Mouse (Mus musculus) olfactory bulb, adult 2 months (tissue): ENCODE measurements at regions not wholly inside any gene's neighbourhood (a gene's known extent, or its start where the extent isn't known, plus 50 kb on each side); places are given as distances from the start of the nearest gene placed in this dataset.

ENCODE experiments used
- CTCF ChIP-seq: fragments of 200-500 bp; IDR thresholded peaks from 2 replicates; pipeline ENCODE4 v1.5.1; 2012; ENCODE audit warnings: low read depth, mild to moderate bottlenecking, low read length, moderate library complexity; ENCODE audit not compliant: insufficient read depth
- POLR2A ChIP-seq: fragments of 200-500 bp; IDR thresholded peaks from 2 replicates; pipeline ENCODE4 v1.6.1; 2012; ENCODE audit warnings: mild to moderate bottlenecking, low read depth, low read length, moderate library complexity; ENCODE audit not compliant: insufficient read depth

DNA sequence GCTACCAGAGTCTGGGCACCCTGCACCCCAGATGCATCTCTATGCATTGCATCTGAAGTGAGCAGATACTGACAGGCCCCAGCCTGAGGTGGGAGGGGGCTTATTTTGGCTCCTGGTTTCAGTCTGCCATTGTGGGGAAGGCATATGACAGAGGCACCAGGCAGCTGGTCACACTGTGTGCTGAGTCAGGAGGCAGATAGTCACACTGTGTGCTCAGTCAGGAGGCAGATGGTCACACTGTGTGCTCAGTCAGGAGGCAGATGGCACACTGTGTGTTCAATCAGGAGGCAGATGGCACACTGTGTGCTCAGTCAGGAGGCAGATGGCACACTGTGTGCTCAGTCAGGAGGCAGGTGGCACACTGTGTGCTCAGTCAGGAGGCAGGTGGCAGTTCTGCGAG lies 55.5 kb upstream of the Cstad start:
- TF ChIP-seq POLR2A (no peak), CTCF (no peak)
